Comparison of ENCODE assay signal across 10 mouse cellular contexts in the genomic region with DNA sequence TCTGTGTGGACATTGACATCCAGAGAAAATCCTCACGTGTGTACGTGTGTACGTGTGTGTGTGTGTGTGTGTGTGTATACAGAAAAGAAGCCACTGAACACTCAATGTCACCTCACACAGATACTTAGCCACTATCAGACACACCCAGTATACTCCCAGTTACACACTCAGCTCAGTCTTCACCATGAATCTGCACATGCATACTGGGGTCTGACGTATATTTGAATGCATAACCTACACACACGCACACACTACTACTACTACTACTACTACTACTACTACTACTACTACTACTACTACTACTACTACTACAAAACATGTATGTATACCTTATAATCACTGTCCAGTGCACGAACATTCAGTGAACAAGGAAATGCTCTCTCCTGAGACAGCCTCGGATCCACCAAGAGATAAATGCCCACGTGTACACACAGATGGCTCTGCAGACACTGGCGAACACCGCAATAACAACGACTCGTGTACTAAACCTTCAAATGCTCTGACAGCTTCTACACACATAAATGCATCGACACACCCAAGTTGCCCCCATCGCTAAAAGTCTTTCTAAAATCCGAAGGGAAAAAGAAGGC. TPM values are rescaled to one million over a fixed set of nuclear protein-coding genes. Genes with fewer than 3 reads are reported as not detected.
DNase-seq lines count a peak whose midpoint lies in the region; ATAC-seq and TF ChIP-seq lines count a peak whose summit lies in the region.
"Had no signal": no experiment of that assay in that cellular context is flagged by ENCODE, and none has a peak within 500 bp of the region (broad histone marks: within the 10 kb centered on the region; RNA-seq: fewer than 3 reads in every experiment).

No protein-coding gene starts in this region.

- H3K4me2 ChIP-seq in kidney, postnatal 0 days (ENCODE audit: low read length), result peak overlapping the region; percentile 60
- peak overlapping the region; percentile 62 for H3K4me2 ChIP-seq in embryonic facial prominence, embryonic 14.5 days (ENCODE audit: low read depth, low read length)
- H3K4me2 ChIP-seq in hindbrain, embryonic 15.5 days, result peak overlapping the region; percentile 67
- H3K4me2 ChIP-seq in midbrain, embryonic 16.5 days (ENCODE audit: low read length), result peak overlapping the region; percentile 59

- no peaks in the 10 kb centered on the region for H3K9me3 ChIP-seq in kidney, postnatal 0 days (replicated peaks; ENCODE audit: low read length)
- H3K9me3 ChIP-seq in embryonic facial prominence, embryonic 14.5 days (ENCODE audit: control insufficient read depth, low read length), result no peaks in the 10 kb centered on the region
- no peaks in the 10 kb centered on the region for H3K9me3 ChIP-seq in hindbrain, embryonic 15.5 days
- H3K9me3 ChIP-seq in midbrain, embryonic 16.5 days (replicated peaks; ENCODE audit: control insufficient read depth, low read length, poor library complexity, severe bottlenecking), result no peaks in the 10 kb centered on the region

- no peaks in the 10 kb centered on the region for H3K36me3 ChIP-seq in kidney, postnatal 0 days (ENCODE audit: insufficient read depth, low read length)
- no peaks in the 10 kb centered on the region for H3K36me3 ChIP-seq in embryonic facial prominence, embryonic 14.5 days (ENCODE audit: control insufficient read depth, insufficient read depth, low read length)
- no peaks in the 10 kb centered on the region for H3K36me3 ChIP-seq in hindbrain, embryonic 15.5 days
- no peaks in the 10 kb centered on the region for H3K36me3 ChIP-seq in midbrain, embryonic 16.5 days (ENCODE audit: control insufficient read depth, insufficient read depth, low read length)

- H3K27me3 ChIP-seq in kidney, postnatal 0 days (ENCODE audit: insufficient read depth, low read length), result no peaks in the 10 kb centered on the region
- no peaks in the 10 kb centered on the region for H3K27me3 ChIP-seq in embryonic facial prominence, embryonic 14.5 days (replicated peaks; ENCODE audit: control insufficient read depth, insufficient read depth, low read length)
- no peaks in the 10 kb centered on the region for H3K27me3 ChIP-seq in hindbrain, embryonic 15.5 days
- no peaks in the 10 kb centered on the region for H3K27me3 ChIP-seq in midbrain, embryonic 16.5 days (ENCODE audit: control insufficient read depth, insufficient read depth, low read depth, low read length)

- no peak for TF ChIP-seq CTCF in kidney, postnatal 0 days (IDR thresholded peaks at IDR 0.05; ENCODE audit: low read depth)

- H3K9ac ChIP-seq in kidney, postnatal 0 days (ENCODE audit: low read depth, low read length), result peak overlapping the region; percentile 49; the same call in 1 of the 2 replicates
- peak overlapping the region; percentile 47 for H3K9ac ChIP-seq in embryonic facial prominence, embryonic 14.5 days (ENCODE audit: low read depth, low read length)
- H3K9ac ChIP-seq in hindbrain, embryonic 15.5 days, result peak overlapping the region; percentile 43
- H3K9ac ChIP-seq in midbrain, embryonic 16.5 days (ENCODE audit: low read depth, low read length), result peak overlapping the region; percentile 56

- DNase-seq in kidney, postnatal 0 days (ENCODE audit: low spot score), result no peak
- no peak for DNase-seq in kidney, postnatal 25 days
- no peak for DNase-seq in embryonic facial prominence, embryonic 14.5 days (ENCODE audit: low spot score)
- no peak for DNase-seq in adrenal gland, postnatal 14 days
- no peak for DNase-seq in embryo, embryonic 10.5 days (ENCODE audit: low spot score)
- DNase-seq in right cerebral cortex, postnatal 36 days (ENCODE audit: low spot score in 2 of 2), result no peak
- DNase-seq: cerebellum, adult 8-10 months had no signal

- WGBS in kidney, postnatal 0 days, result 45% methylated on average over 15 of the region's 15 CpGs
- WGBS in embryonic facial prominence, embryonic 14.5 days, result 49% methylated on average over 15 of the region's 15 CpGs
- WGBS in hindbrain, embryonic 15.5 days, result 52% methylated on average over 15 of the region's 15 CpGs
- WGBS in midbrain, embryonic 16.5 days, result 47% methylated on average over 15 of the region's 15 CpGs

- H3K4me1 ChIP-seq in kidney, postnatal 0 days (replicated peaks; ENCODE audit: insufficient read depth, low read length), result peaks cover 4% of the 10 kb centered on the region
- H3K4me1 ChIP-seq in embryonic facial prominence, embryonic 14.5 days (ENCODE audit: control insufficient read depth, insufficient read depth, low read length), result peaks cover 8% of the 10 kb centered on the region; the same call in 1 of the 2 replicates
- H3K4me1 ChIP-seq in hindbrain, embryonic 15.5 days (replicated peaks), result peaks cover 8% of the 10 kb centered on the region
- H3K4me1 ChIP-seq in midbrain, embryonic 16.5 days (ENCODE audit: control insufficient read depth, insufficient read depth, low read length), result peaks cover 10% of the 10 kb centered on the region; the same call in 1 of the 2 replicates

- no peak overlapping the region for H3K27ac ChIP-seq in kidney, postnatal 0 days
- 0 out of 2 replicates have a peak overlapping the region, but pooled peaks have one; percentile 44 for H3K27ac ChIP-seq in embryonic facial prominence, embryonic 14.5 days (replicated peaks; ENCODE audit: low read depth, low read length)
- H3K27ac ChIP-seq in hindbrain, embryonic 15.5 days (replicated peaks), result no peak overlapping the region
- no peak overlapping the region for H3K27ac ChIP-seq in midbrain, embryonic 16.5 days (ENCODE audit: low read length)

- no peak; the same call in 1 of the 2 replicates for ATAC-seq in kidney, postnatal 0 days (replicated peaks; ENCODE audit: low FRiP score, low read depth)
- no peak for ATAC-seq in embryonic facial prominence, embryonic 14.5 days (ENCODE audit: low read depth)
- ATAC-seq in hindbrain, embryonic 15.5 days (ENCODE audit: low FRiP score, low read depth), result peak; percentile 25; the same call in 1 of the 2 replicates
- ATAC-seq in midbrain, embryonic 16.5 days, result peak; percentile 54

- peak overlapping the region; percentile 27 for H3K4me3 ChIP-seq in kidney, postnatal 0 days (replicated peaks; ENCODE audit: low read depth, low read length)
- H3K4me3 ChIP-seq in embryonic facial prominence, embryonic 14.5 days (ENCODE audit: low read depth, low read length), result peak overlapping the region; percentile 27
- H3K4me3 ChIP-seq in hindbrain, embryonic 15.5 days, result peak overlapping the region; percentile 36
- H3K4me3 ChIP-seq in midbrain, embryonic 16.5 days (ENCODE audit: low read depth, low read length), result peak overlapping the region; percentile 35

RNA-seq across cellular contexts. Expression of a gene that starts 0.3 kb away (rescaled TPM):
- 27.2 and 28.0 TPM in 2 replicates for polyA plus RNA-seq in kidney, postnatal 0 days (2015; fragmentation: Nextera tagmentation; extraction: Ambion mirVana)
- 32.3 and 32.7 TPM in 2 replicates for polyA plus RNA-seq in embryonic facial prominence, embryonic 14.5 days (2014; fragmentation: Nextera tagmentation; extraction: Ambion mirVana)
- polyA plus RNA-seq in hindbrain, embryonic 15.5 days (2015; fragmentation: Nextera tagmentation; extraction: Ambion mirVana), result 13.6 and 15.6 TPM in 2 replicates
- polyA plus RNA-seq in midbrain, embryonic 16.5 days (2015; fragmentation: Nextera tagmentation; extraction: Ambion mirVana), result 10.2 and 12.9 TPM in 2 replicates
- total RNA-seq in adrenal gland, postnatal 14 days (2021), result 7.8 and 9.3 TPM in 2 replicates
- total RNA-seq: MEL had no signal

RNA-seq across cellular contexts. Expression of a gene that starts 40.2 kb away (rescaled TPM):
- 62.6 and 64.0 TPM in 2 replicates for polyA plus RNA-seq in kidney, postnatal 0 days (2015; fragmentation: Nextera tagmentation; extraction: Ambion mirVana)
- polyA plus RNA-seq in embryonic facial prominence, embryonic 14.5 days (2014; fragmentation: Nextera tagmentation; extraction: Ambion mirVana), result 46.2 and 54.1 TPM in 2 replicates
- polyA plus RNA-seq in hindbrain, embryonic 15.5 days (2015; fragmentation: Nextera tagmentation; extraction: Ambion mirVana), result 54.7 and 59.2 TPM in 2 replicates
- polyA plus RNA-seq in midbrain, embryonic 16.5 days (2015; fragmentation: Nextera tagmentation; extraction: Ambion mirVana), result 62.6 and 65.3 TPM in 2 replicates
- 39.9 and 43.4 TPM in 2 replicates for total RNA-seq in adrenal gland, postnatal 14 days (2021)

RNA-seq across cellular contexts. Expression of a gene that starts 47.7 kb away (rescaled TPM):
- 170 and 180 TPM in 2 replicates for polyA plus RNA-seq in kidney, postnatal 0 days (2015; fragmentation: Nextera tagmentation; extraction: Ambion mirVana)
- polyA plus RNA-seq in embryonic facial prominence, embryonic 14.5 days (2014; fragmentation: Nextera tagmentation; extraction: Ambion mirVana), result 71.3 and 83.2 TPM in 2 replicates
- 48.2 and 52.0 TPM in 2 replicates for polyA plus RNA-seq in hindbrain, embryonic 15.5 days (2015; fragmentation: Nextera tagmentation; extraction: Ambion mirVana)
- 49.1 and 53.2 TPM in 2 replicates for polyA plus RNA-seq in midbrain, embryonic 16.5 days (2015; fragmentation: Nextera tagmentation; extraction: Ambion mirVana)
- total RNA-seq in adrenal gland, postnatal 14 days (2021), result 48.0 and 48.2 TPM in 2 replicates

RNA-seq across cellular contexts. Expression of a gene that starts 54.9 kb away (rescaled TPM):
- 14.1 and 14.2 TPM in 2 replicates for polyA plus RNA-seq in kidney, postnatal 0 days (2015; fragmentation: Nextera tagmentation; extraction: Ambion mirVana)
- polyA plus RNA-seq in embryonic facial prominence, embryonic 14.5 days (2014; fragmentation: Nextera tagmentation; extraction: Ambion mirVana), result 8.1 and 9.0 TPM in 2 replicates
- 12.3 and 13.2 TPM in 2 replicates for polyA plus RNA-seq in hindbrain, embryonic 15.5 days (2015; fragmentation: Nextera tagmentation; extraction: Ambion mirVana)
- polyA plus RNA-seq in midbrain, embryonic 16.5 days (2015; fragmentation: Nextera tagmentation; extraction: Ambion mirVana), result 7.4 and 10.4 TPM in 2 replicates
- 5.0 and 7.7 TPM in 2 replicates for total RNA-seq in adrenal gland, postnatal 14 days (2021)
- total RNA-seq: MEL had no signal

Comparison
In these comparisons a context has a peak if more than half of its experiments do, and no peak if none do; other contexts are left out.
1. ATAC-seq: peak in hindbrain, embryonic 15.5 days (single experiment) and midbrain, embryonic 16.5 days (single experiment); none in kidney, postnatal 0 days (single experiment) and embryonic facial prominence, embryonic 14.5 days (single experiment).
2. Peak in every context shown above with its lines, with median percentiles within 50 percentile points of each other: H3K4me2 ChIP-seq, H3K4me3 ChIP-seq and H3K9ac ChIP-seq.